Mouse (Mus musculus) testis, adult 2 months (tissue): ENCODE results near the gene Ramp2. TPM values are rescaled to one million over a fixed set of nuclear protein-coding genes. Genes with fewer than 3 reads are reported as not detected.

Experiments
- H3K27ac ChIP-seq: fragments of 200-500 bp; 2 replicates; pipeline ENCODE4 v1.5.1; 2012; ENCODE audit warnings: low read depth, low read length; ENCODE audit not compliant: control insufficient read depth, insufficient read depth
- H3K27me3 ChIP-seq: fragments of 200-500 bp; 2 replicates; pipeline ENCODE4 v1.6.1; 2012; ENCODE audit warnings: mild to moderate bottlenecking, low read length, moderate library complexity; ENCODE audit not compliant: control insufficient read depth, insufficient read depth
- H3K36me3 ChIP-seq: fragments of 200-500 bp; 2 replicates; pipeline ENCODE4 v1.6.1; 2012; ENCODE audit warnings: mild to moderate bottlenecking, low read length; ENCODE audit not compliant: control insufficient read depth, insufficient read depth
- H3K4me1 ChIP-seq: fragments of 200-500 bp; 2 replicates; pipeline ENCODE4 v1.6.1; 2012; ENCODE audit warnings: low read length; ENCODE audit not compliant: control insufficient read depth, insufficient read depth
- H3K4me3 ChIP-seq: fragments of 200-500 bp; 2 replicates; pipeline ENCODE4 v1.5.1; 2012; ENCODE audit warnings: low read depth, mild to moderate bottlenecking, low read length, moderate library complexity, mixed read lengths; ENCODE audit not compliant: control insufficient read depth
- CTCF ChIP-seq: fragments of 200-500 bp; IDR thresholded peaks from 2 replicates; pipeline ENCODE4 v1.5.1; 2012; ENCODE audit warnings: low read depth, mild to moderate bottlenecking, inconsistent platforms, low read length, moderate library complexity; ENCODE audit not compliant: control insufficient read depth, insufficient read depth, insufficient replicate concordance
- POLR2A ChIP-seq: fragments of 200-500 bp; IDR thresholded peaks from 2 replicates; pipeline ENCODE4 v1.6.1; 2012; ENCODE audit warnings: low read depth, mild to moderate bottlenecking, inconsistent platforms, low read length, moderate library complexity; ENCODE audit not compliant: control insufficient read depth
- polyA plus RNA-seq: library from polyadenylated mRNA; depleted of rRNA; stranded (reverse); fragments of >200 nt; gene quantifications from 2 replicates; pipeline ENCODE4 v1.2.3, GENCODE M21; 2012

Gene Ramp2
- polyA plus RNA-seq, 1 experiment = 5.8 TPM

GRCm38 (mm10) chr11:101230061-101230511 is 15.7 kb upstream of the Ramp2 start:
- Histone ChIP-seq H3K4me3 (no peak overlapping the region), H3K36me3 (no peaks in the 10 kb centered on the region), H3K27ac (peak overlapping the region; percentile 76), H3K27me3 (no peaks in the 10 kb centered on the region), H3K4me1 (peaks cover 21% of the 10 kb centered on the region)
- TF ChIP-seq POLR2A (no peak), CTCF (no peak)

GRCm38 (mm10) chr11:101230526-101230925 is 15.3 kb upstream of the Ramp2 start:
- no peaks in the 10 kb centered on the region for H3K27me3 ChIP-seq
- TF ChIP-seq POLR2A (no peak), CTCF (no peak)
- H3K27ac ChIP-seq = peak overlapping the region; percentile 76
- no peaks in the 10 kb centered on the region for H3K36me3 ChIP-seq
- H3K4me1 ChIP-seq = peaks cover 19% of the 10 kb centered on the region
- no peak overlapping the region for H3K4me3 ChIP-seq

- H3K27ac ChIP-seq = peak overlapping the region; percentile 76
- peaks cover 19% of the 10 kb centered on the region for H3K4me1 ChIP-seq
- no peaks in the 10 kb centered on the region for H3K36me3 ChIP-seq
- H3K4me3 ChIP-seq = no peak overlapping the region
- no peaks in the 10 kb centered on the region for H3K27me3 ChIP-seq
- TF ChIP-seq POLR2A = no peak; the same call in 1 of the 2 replicates
- no peak for TF ChIP-seq CTCF
Measured at GRCm38 (mm10) chr11:101230991-101231871, 14.6 kb upstream of the Ramp2 start.

- H3K4me3 ChIP-seq = no peak overlapping the region
- peak overlapping the region; percentile 76 for H3K27ac ChIP-seq
Measured at GRCm38 (mm10) chr11:101232010-101232839, 13.6 kb upstream of the Ramp2 start.

GRCm38 (mm10) chr11:101233240-101233639 is 12.6 kb upstream of the Ramp2 start:
- Histone ChIP-seq H3K27me3 (no peaks in the 10 kb centered on the region), H3K4me3 (no peak overlapping the region), H3K4me1 (peaks cover 19% of the 10 kb centered on the region), H3K36me3 (no peaks in the 10 kb centered on the region), H3K27ac (no peak overlapping the region)
- TF ChIP-seq POLR2A = no peak
- TF ChIP-seq CTCF = no peak

More at GRCm38 (mm10) chr11:101232010-101232839, 13.6 kb upstream of the Ramp2 start:
- H3K36me3 ChIP-seq = no peaks in the 10 kb centered on the region
- H3K27me3 ChIP-seq = no peaks in the 10 kb centered on the region
- peaks cover 19% of the 10 kb centered on the region for H3K4me1 ChIP-seq
- TF ChIP-seq POLR2A (no peak), CTCF (no peak)

- TF ChIP-seq POLR2A = no peak
- TF ChIP-seq CTCF = no peak
- H3K27ac ChIP-seq = no peak overlapping the region
- H3K36me3 ChIP-seq = no peaks in the 10 kb centered on the region
- no peaks in the 10 kb centered on the region for H3K27me3 ChIP-seq
- H3K4me3 ChIP-seq = no peak overlapping the region
- peaks cover 18% of the 10 kb centered on the region for H3K4me1 ChIP-seq
Measured at GRCm38 (mm10) chr11:101234124-101234523, 11.7 kb upstream of the Ramp2 start.

GRCm38 (mm10) chr11:101235429-101235828 is 10.4 kb upstream of the Ramp2 start:
- no peak for TF ChIP-seq CTCF
- TF ChIP-seq POLR2A = no peak
- Histone ChIP-seq H3K27me3 (no peaks in the 10 kb centered on the region), H3K4me1 (peaks cover 14% of the 10 kb centered on the region), H3K36me3 (no peaks in the 10 kb centered on the region), H3K27ac (no peak overlapping the region), H3K4me3 (no peak overlapping the region)
